Mouse (Mus musculus): Measurements from ENCODE around the gene Togaram2.

The Togaram2 gene

DNA sequence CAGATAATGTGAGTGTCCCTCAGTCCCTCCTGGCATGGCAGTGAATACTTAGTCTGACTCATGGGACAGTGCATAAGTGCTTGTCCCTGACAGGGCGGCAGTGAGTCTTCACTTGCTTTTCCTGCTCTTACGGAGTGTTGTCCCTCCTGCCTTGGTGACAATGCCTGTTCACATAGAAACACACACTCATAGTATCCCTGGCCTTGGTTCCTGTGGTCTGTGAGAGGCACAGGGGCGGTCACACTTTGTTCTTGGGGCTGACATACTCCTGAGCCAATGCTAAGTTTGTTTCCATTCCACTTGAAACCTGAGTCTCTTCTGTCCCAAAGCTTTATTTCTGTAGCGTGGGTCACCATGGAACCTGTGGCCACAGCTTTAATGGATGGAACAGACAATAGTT is 9.3 kb downstream of the Togaram2 start:
- no peak for ATAC-seq (ENCODE audit: low TSS enrichment)

DNA sequence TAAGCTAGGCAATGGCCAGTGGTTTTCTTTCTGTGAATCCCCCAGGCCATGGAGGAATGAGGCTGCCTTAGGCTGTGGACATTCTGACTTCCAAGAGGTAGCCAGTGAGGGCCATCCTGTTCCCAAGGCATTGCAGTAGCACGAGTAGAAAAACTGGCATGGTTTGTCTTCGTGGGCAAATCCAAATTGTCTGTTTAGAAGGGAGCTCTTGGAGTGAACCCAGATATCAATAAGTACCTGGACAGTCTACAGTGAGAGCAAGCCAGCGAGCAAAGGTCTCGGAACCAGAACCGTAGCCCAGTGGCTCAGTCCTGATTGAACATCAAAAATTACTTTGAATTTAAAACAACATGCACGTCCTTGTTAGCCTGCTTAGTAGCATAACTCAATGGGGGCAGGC is 10.2 kb downstream of the Togaram2 start:
- ATAC-seq (ENCODE audit: low TSS enrichment): no peak

DNA sequence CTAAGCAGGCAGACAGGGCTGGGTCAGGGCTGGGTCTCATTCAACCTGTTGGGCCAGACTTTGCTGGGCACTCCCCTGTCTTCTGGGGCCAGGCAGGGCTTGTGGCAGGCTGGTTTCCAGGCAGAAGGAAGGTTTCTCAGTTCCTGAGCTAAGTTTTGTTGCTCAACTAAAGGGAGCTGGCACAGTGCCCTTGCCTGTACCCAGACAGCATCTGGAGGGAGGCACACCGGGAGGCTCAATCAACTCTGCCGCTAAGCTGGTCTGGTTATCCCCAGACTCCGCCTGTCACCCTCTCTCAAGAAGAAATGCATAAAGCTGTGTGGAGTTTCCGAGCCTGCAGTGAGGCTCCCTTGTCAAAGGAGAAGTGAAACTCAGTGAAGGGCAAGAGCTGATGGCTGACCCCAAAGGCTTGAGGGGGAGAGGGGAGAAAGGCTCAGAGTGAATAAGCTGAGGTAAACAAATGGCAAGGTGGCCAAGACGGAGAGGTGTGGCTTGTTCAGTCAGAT is 11.1 kb downstream of the Togaram2 start:
- peak; percentile 57 for ATAC-seq (ENCODE audit: low TSS enrichment)

DNA sequence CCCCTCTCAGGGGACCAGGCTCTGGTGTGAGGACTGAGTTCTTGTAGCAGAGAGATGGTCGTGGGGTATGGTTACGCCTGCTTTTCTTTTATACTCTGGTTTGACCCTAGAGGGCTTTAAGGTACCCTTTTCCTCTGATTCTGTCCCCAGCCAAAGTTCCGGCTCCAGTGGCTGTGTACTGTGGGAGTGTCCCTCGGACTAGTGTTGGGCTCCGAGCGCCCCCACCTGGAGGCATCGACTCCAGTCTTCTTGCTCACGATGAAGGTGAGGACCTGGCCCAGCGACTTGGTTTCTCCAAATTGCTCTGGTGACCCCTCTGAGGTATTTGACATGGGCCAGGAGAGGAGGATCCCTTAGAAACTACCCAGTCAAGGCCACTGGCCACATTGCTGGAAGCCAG is 14.4 kb downstream of the Togaram2 start:
- no peak for ATAC-seq (ENCODE audit: low TSS enrichment)

DNA sequence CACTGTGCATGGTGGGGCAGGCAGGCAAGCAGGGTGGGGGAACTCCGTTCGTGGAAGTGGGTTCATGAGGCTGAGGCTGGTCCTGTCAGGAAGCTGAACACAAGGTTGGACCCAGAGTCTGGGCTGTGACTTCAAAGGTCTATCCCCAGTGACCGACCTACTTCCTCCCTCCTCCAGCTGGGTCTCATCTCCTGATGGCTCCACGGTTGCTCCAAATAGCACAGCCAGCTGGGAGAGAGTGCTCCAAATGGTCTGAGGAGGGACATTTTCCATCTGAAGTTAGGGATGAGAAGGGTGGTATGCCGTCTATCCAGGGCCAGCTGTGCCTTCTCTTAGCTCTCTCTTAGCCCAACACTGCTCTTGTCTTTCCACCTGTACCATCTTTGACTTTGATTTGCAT is 16.8 kb downstream of the Togaram2 start:
- ATAC-seq (ENCODE audit: low TSS enrichment): no peak

DNA sequence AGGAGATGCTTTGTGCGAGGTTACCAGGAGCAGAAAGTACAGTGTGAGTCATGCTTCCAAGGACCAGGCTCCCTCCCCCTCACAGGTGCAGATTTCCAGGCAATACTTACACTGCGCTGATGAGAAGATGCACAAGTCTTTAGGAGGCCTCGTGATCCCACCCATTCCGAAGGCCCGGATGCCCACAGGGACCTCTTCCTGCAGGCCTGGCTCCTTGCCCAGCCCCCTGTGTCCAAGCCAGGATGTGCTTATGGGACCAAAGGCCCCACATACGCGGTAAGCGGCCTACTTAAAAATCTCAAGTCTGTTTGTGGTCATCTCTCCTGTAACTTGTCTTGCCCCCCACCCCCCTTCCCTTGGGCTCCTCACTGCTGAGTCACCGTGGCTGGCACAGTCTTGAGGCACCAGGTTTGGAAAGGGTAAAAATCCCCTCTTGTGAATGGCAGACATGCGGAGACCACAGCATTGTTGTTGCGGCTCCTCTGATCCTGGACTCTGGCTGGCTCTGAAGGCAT is 18.4 kb downstream of the Togaram2 start:
- ATAC-seq (ENCODE audit: low TSS enrichment): peak; percentile 31; the same call in 1 of the 2 replicates

DNA sequence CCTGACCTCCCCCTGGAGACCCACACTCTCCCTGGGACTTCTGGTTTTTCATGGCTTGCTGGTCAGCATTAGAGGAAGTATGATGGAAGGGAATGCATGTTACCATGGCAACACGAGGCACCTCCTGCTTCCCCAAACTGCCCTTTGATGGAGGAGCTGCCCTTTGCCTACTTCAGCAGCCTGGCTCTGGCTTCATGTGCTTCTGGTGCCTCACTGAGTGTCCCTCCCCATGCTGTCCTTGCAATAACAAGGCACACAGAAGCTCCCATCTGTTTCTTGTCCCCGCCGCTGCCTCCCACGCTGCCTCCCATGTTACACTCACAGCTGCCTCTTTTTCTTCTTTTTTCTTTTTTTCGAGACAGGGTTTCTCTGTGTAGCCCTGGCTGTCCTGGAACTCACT is 20.3 kb downstream of the Togaram2 start:
- ATAC-seq (ENCODE audit: low TSS enrichment): peak; percentile 69

DNA sequence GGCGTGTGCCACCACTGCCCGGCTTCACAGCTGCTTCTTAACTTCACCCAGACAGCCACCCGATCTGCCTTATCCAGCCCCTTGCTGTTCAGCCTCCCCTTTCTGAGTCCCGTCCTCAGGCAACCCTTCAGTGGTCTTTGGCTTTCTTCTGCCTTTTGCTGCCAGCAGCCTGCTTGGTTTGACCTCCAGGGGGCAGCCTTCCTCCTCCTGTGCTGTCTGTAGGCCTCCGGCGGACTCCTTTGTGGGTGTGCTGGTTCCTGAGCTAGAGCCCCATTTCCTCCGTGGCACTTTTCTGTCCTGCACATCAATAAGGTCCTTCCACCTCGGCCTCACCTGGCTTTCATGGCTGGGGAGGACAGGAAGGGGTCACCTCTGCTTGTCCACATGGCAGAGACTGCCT is 20.7 kb downstream of the Togaram2 start:
- ATAC-seq (ENCODE audit: low TSS enrichment): no peak

DNA sequence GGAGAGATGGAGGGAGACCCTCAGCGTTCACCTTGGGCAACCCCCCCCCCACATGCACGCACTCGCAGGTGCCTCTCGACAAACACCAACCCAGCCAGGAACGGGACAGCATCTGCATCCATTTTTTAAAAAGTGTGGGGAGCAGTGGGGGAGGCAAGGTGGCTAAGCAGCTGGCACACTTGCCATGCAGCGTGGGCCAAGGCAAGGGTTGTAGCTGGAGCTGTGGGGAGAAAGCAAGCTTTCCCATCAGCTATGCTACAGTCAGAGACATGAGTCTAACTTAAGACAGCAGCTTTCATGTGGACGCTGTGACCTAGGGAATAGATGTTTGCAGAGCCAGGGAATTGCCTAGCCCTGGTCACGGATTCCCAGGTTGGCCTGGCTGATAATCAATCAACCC is 22.1 kb downstream of the Togaram2 start:
- ATAC-seq (ENCODE audit: low TSS enrichment): peak; percentile 69

DNA sequence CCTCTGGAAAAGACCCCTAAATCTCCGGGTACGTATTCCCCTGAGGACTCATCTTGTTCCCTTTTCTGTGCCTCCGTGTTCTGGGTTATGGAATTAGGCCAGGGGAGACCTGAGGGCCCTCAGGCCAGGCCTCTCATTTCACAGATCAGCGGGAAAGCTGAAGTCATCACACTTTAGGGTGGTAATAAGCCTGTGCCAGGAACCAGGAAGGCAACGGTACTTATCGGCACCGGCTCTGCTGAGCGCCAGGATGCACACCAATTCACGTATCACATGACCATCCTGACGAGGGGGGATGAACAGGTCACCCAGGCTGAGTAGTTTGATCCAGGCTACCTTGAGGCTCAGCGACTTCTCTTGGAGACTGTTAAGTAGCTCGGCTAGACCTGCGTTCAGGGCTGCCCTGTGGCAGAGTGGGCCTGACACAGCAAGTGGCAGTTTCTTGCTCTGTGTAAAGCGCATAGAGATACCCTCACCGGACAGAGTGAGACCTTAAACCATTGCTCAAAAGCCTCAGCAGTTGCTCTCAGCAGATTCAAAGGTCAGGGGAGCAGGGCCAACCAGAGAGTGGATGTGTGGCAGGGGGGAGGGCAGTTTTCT is 22.8 kb downstream of the Togaram2 start:
- ATAC-seq (ENCODE audit: low TSS enrichment): no peak

DNA sequence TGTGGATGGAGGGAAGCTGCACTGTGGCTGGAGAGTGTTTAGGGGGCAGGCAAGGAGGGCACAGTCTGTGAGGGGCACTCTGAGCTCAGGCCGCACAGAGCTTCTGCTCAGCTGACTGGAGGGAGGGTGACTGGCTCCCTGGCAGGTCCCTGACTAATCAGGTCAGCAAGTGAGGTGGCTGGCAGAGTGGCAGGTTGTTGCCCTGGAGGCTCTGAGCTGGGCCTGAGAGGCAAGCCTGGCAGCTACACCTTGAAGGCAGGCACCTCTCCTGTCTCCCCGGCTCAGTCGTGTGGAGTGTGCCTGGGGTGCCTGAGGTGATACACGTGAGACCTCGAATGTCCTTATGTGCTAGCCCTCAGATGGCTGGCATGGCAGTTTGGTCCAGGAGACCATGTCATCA is 23.3 kb downstream of the Togaram2 start:
- ATAC-seq (ENCODE audit: low TSS enrichment): no peak

DNA sequence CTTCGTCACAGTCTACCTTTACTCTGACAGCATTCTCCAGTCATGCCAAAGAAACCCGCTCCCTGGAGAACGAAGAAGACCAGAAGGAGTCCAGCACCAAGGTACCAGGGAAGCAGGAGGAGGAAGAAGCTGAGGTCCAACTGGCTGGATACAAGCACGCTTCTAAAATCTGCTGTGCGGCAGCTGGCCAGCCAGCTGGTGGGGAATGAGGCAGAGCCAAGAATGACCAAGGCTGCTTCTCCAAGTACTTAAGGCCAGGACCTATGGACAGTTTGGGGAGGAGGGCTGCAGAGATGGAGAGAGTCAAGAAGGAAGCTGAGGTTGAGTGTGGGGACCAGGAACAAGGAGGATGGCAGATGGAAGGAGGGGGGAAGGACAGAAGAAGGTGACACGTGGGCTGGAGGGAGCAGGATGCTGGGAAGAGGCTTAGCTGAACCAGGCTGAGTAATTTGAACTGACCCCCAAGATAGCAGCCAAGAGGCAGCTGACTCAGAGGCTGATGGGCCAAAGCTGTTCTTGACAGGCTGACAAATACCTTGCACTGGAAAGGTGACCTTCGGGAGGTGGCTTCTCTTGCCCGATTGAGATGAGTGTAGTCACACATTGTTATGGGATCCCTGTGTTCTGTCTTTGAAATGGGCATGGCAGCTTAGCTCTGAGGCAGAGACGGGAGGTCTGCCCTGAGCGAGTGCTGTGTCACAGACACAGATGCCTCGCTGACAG is 25.0 kb downstream of the Togaram2 start:
- no peak for ATAC-seq (ENCODE audit: low TSS enrichment)

DNA sequence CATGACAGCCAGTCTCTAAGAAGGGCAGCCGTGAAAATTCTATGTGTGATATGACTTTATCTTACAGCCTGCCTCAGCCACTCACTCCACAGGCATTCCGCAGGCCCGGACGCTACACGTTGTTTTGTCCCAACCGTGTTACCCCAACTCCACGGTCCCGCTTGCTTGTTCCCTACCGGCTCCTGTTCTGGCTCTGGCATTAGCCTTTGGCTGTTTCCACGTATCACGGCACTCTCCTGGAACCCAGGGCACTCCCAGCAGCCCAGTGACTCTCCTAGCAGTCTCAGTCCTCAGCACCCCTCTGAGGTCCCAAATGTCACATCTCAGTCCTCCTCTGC is 25.5 kb downstream of the Togaram2 start:
- no peak for ATAC-seq (ENCODE audit: low TSS enrichment)

DNA sequence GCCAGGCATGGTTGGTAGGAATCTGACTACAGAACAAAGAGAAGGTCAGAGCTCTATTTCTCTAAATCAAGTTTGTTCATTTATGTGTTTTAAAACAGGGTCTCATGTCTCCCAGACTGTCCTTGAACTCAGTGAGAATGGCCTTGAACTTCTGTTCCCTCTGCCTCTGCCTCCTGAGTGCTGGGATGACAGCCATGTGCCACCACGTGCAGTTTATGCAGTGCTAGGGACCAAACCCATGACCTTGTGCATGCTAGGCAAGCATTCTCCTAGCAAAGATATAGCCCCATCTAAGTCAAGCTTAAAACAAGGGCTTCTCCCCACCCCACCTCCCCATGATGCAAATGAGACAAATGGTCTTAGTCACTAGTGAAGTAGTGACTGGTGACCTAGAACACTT is 32.1 kb downstream of the Togaram2 start:
- ATAC-seq (ENCODE audit: low TSS enrichment): no peak

DNA sequence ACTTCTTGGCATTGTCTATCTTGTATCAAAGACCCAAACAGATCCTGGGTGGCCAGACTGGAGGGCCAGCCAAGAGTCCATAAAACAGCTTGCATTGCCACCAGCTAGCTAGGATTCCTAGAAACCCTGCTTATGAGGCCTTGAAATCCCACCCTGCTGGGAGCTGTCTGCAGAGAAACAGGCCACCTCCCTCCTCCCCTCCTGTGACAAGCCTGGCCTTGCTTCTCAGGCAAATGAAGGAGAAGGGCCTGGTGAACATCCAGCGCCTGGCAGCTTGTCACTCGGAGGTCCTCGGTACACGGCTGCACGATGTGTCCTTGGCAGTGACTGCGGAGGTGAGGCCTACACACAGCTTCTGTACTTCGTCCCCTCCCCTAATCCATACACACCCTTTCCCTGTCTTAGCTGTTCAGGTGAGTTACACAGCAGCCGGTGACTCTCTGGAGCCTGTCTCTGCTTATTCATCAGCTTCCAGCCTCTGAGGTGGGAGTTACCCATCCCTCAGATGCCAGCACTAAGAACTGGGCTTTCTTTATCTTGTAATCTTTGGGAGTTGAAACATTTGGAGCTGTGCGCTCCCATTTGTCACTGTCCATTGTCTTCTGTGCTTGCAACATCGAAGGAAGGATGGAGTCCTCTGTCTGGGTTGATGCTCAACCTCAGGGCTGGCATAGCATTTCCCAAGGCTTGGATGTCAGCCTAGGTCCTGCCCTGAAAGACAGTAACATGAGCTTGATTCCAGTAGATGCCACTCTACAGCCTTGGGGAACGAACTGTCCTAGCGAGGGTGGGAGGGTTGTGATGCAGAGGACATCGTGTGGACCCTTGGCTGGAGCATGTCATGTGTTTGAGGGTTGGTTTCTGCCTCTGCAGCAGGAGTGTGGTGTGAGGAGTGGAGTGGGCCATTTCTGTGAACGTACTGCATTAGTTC is 32.8 kb downstream of the Togaram2 start:
- no peak for ATAC-seq (ENCODE audit: low TSS enrichment)

DNA sequence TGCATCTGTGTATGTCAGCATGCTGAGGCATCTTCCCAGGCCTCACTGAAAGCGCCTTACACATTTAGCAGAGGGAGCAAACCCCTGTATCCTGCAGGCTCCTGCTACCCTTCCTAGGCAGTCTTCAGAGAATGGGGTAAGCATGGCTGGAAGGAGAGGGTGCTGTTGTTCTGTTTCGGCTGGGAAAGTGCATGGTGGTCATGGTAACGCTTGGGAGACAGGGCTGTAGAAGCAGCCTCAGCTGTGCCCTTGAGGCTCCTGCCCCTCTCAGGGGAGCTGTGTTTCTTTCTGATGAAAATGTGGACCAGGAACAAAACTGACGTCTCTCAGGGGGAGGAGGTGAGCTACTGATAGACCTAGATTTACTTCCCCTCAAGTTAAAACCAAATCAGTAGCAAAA is 34.7 kb downstream of the Togaram2 start:
- ATAC-seq (ENCODE audit: low TSS enrichment): no peak

DNA sequence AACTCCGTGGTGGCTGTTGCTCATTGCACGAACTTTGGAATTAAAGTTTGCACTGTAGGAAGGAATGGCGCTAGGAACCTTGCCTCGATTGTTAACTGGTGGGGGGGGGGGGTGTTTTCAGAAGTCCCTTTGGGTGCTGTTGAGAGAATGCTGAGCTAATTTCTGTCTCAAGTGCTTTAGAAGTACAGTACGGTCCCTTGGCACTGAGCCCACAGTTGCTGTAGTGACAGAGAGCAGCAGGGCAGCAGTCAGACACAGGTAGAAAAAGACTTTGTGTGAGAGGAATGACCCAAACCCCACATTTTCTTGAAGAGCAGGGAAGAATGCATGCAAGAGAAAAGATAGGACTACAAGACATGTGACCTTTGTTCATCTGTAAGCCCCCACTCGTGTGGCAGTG is 39.2 kb downstream of the Togaram2 start:
- no peak for ATAC-seq (ENCODE audit: low TSS enrichment)

DNA sequence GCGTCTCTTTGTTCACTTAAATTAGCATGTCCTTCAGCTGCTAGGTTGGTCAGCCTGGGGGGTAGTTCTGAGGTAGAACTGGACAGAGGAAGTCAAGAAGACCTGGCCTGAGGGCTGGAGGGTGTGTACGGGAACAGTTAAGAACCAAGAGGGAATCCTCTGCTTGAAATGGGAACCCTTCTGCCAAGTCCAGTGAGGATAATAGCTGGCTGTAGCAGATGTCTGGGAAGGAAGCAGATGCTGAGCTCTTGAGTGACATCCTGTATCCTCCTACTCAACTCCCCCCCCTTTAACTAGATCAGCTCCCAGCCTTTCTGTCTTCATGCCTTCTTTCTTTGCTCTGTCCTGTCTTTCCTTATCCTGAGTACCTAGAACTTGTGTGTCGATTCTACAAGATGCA is 42.0 kb downstream of the Togaram2 start:
- ATAC-seq (ENCODE audit: low TSS enrichment): peak; percentile 93

DNA sequence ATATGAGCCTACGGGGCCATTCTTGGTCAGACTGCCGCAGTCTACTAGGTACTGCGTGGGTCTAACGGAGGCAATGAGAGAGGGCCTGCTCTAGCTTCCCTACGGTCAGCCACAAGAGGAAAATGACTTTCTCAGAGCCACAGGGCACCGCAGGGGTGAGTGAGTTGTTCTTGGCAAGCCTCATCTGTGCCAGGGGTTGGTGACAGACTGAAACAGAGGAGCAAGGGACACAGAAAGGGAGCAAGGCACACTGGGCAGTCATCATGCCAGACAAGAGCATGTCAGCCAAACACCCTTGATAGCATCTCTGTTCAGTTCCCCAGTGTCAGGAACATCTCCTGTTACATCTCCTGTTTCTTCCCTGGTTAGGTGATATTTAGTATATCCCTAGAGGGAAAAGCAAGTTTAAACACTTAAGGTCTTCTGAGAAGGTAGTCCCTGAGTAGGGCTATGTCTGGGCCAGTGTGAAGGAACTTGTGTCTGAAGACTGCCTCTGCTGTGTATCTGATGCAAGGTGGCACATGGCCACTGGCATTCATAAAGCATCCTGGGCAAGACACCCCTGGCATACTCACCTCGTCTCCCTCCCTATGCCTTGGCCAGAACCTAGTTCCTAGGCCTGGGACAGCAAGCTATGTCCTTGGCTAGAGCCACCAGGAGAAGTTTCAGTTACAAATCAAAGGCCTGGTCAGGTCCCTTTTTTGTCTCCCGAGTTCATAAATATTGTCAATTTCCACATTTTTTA is 45.0 kb downstream of the Togaram2 start:
- no peak for ATAC-seq (ENCODE audit: low TSS enrichment)

DNA sequence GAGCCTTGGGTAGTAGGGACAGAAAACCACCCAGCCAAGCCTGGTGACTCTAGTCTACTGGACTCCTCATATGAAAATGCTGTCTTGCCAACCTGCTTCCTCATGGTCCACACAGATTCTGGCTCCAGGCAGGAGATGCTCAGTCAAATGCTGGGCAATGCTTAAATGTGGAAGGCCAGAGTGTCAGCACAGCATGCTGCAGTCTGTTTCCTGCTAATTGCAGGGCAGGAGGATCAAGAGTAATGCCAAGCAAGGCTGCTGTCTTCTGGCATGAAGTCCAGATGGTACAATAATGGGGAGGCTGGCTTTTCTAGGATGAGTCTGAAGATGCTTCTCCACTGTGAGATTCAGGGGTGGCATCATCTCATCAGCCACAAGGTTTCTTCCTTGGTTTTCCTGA is 47.4 kb downstream of the Togaram2 start:
- ATAC-seq (ENCODE audit: low TSS enrichment): no peak

DNA sequence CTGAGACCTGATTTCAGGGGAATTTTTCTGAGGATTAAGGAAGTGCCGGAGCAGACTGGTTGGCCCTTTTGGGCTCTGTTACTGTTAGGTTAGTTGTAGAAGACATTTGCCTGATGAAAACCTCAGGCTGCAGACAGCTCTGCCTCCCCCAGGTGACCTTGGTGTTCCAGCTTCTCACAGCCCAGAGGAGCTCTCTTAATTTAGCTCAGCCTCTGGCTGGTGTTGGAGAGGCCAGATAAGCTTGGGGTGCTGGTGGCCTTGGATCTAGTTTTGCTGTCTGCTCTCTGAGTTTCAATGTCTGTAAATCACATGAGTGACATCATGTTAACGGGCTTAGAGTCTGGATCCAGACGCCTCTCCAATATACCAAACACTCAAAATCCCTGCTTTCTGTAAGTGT is 48.0 kb downstream of the Togaram2 start:
- no peak for ATAC-seq (ENCODE audit: low TSS enrichment)

DNA sequence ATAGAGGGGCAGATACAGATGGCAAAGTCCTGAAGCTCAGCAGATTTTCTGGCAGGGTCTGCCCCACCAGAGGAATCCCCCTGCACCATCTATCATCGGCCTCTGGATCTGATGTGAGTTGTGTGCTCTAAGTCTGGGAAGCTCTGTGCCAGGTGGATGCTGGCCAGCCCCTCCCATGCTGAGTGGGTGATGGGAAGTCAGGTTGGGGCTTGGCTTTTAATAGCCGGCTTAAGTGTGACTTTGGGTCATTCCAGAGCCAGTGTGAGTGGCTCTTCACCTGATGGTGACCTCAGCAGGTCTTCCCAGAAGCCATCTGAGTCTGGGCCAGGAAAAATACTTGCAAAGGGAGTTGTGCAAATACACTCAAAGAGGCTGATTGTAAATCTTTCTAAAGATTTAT is 57.6 kb downstream of the Togaram2 start:
- no peak for ATAC-seq (ENCODE audit: low TSS enrichment)
